Mouse (Mus musculus): ENCODE data around the gene Rsf1. TPM values are rescaled to one million over a fixed set of nuclear protein-coding genes. Genes with fewer than 3 reads are reported as not detected.

Gene Rsf1
- 7.4 and 9.0 TPM in 2 replicates for polyA plus RNA-seq (2015; fragmentation: Nextera tagmentation; extraction: Ambion mirVana)

DNA sequence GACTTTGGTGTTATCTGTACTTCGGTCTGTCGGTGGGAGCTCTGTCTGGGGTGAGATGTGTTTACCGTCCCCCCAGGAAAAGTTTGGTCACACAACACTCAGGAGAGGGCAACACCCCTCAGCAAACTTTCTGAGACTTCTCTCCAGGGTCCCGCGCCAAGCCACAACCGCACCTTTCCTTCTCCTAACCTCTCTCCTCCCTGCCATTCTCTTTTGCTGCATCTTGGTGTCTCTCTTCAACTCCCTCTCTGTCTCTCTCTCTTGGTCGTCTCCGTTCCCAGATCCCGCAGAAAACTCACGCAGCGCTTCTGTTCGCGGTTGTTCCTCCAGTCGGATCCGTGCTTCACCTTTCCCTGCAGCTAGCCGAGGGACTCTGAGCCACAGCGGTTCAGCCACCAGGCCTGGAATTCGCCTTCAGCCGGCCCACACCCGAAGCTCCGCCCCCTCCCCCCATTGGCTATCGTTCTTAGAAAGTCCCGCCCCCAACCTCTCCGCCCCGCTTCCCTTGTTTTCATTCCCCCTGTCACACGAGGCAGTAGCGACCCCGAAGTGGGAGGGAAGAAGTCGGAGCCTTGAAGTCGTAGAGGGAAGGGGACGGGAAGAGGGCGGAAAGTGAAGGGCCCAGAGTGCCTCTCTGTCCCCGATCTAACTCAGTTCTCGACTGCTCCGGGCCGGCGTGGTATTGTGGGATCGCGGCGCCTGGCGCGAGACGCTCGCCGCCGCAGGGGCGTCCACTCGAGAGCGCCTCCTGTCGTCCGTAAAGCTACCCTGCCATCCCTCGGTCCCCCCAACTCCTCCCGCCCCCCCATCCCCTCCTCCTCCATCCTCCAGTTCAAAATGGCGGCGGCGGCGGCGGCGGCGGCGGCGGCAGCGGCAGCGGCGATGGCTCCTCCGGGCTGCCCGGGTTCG, at the start of gene Rsf1, which contains the start of gene Aamdc:
Gene Rsf1, plus strand, starts transcription at position 823 of the 909 bp plus-strand sequence.
Gene Aamdc, minus strand, starts transcription at position 431 of the 909 bp plus-strand sequence.
- Histone ChIP-seq H3K9me3 (replicated peaks) (no peaks in the 10 kb centered on the region), H3K36me3 (no peaks in the 10 kb centered on the region; the same call in 1 of the 2 replicates), H3K27ac (peak within 1 kb of the TSS; percentile 94), H3K27me3 (no peaks in the 10 kb centered on the region), H3K4me3 (replicated peaks) (peak within 1 kb of the TSS; percentile 100), H3K4me2 (peak within 1 kb of the TSS; percentile 93), H3K4me1 (replicated peaks) (peaks cover 24% of the 10 kb centered on the region), H3K9ac (peak within 1 kb of the TSS; percentile 99)
- peak; percentile 89 for DNase-seq
- WGBS (ENCODE audit: insufficient replicate concordance) = under 1% methylated on average over 59 of the region's 68 CpGs
- peak; percentile 86 for ATAC-seq (ENCODE audit: low read depth)

DNA sequence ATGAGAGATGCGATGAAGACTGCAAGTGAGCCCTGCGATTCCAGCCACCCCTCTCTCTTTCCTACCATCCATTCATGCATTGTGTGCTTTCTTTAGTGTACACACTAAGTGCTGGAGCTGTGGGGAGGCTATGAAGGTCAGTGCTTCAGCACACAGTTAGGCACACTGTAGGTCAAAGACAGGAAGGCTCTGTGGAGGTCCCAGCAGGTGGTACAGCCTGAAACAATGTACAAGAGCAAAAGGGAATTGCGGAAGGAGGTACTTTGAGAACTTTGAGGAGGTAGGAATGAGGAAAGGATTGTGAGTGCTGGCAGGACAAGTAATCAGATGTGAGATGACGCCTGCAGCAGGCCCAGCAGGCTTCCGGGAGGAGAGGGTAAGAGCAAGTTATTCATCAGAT, 44.2 kb upstream of the Rsf1 start:
- no peak for DNase-seq
- no peak for ATAC-seq (ENCODE audit: low read depth)
- 87% methylated on average over 5 of the region's 5 CpGs for WGBS (ENCODE audit: insufficient replicate concordance)
- Histone ChIP-seq H3K4me3 (replicated peaks) (no peak overlapping the region), H3K36me3 (peaks cover 83% of the 10 kb centered on the region), H3K9me3 (replicated peaks) (no peaks in the 10 kb centered on the region), H3K4me1 (replicated peaks) (no peaks in the 10 kb centered on the region), H3K27me3 (no peaks in the 10 kb centered on the region), H3K27ac (no peak overlapping the region), H3K9ac (no peak overlapping the region), H3K4me2 (no peak overlapping the region)

DNA sequence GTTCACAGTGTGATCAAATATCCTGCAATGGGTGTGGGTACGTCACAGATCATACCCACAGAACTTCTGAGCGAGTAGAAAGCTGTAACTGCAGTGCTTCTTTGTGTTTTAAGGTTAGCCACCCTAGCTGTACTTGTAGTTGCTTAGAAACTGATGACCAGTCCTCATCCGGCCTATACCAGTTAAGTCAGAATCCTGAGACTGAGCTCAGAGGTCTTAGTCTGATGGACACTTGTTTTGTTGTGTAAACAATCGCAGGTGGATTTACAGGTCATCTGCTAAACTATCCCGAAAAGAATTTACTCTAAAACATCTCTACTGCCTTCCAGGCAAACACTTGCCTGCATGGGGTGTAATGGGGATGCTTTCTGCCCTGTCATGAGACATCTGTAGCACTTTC, 43.1 kb upstream of the Rsf1 start:
- H3K4me3 ChIP-seq (replicated peaks) = no peak overlapping the region
- H3K36me3 ChIP-seq = peaks cover 84% of the 10 kb centered on the region
- no peak overlapping the region for H3K9ac ChIP-seq
- no peaks in the 10 kb centered on the region for H3K27me3 ChIP-seq
- H3K4me1 ChIP-seq (replicated peaks) = no peaks in the 10 kb centered on the region
- WGBS (ENCODE audit: insufficient replicate concordance) = 81% methylated on average over 5 of the region's 5 CpGs
- DNase-seq (no peak), ATAC-seq (ENCODE audit: low read depth) (no peak)
- no peak overlapping the region for H3K4me2 ChIP-seq
- no peak overlapping the region for H3K27ac ChIP-seq
- H3K9me3 ChIP-seq (replicated peaks) = no peaks in the 10 kb centered on the region

DNA sequence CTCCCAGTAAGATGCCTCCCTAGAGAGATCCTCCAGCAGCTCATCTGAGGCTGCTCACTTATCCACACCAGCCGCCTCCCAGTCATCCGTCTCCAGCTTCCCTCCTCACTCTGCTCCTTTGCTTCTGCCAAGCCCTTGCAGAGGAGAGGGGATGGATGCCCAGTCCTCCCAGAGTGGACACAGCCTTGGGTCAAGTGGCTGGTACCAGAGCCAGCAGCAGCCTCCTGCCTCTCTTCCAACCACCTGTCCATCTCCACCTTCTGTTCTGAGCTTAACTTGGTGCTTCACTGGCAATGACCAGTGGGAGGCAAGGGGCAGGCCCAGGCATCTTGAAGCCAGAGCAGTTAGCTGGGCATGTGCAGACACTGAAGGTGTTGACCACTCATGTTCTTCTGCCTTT, 33.2 kb upstream of the Rsf1 start:
- no peak overlapping the region for H3K9ac ChIP-seq
- peaks cover 20% of the 10 kb centered on the region for H3K36me3 ChIP-seq
- no peaks in the 10 kb centered on the region for H3K27me3 ChIP-seq
- no peak for DNase-seq
- no peak overlapping the region for H3K4me3 ChIP-seq (replicated peaks)
- no peak for ATAC-seq (ENCODE audit: low read depth)
- no peaks in the 10 kb centered on the region for H3K4me1 ChIP-seq (replicated peaks)
- no peak overlapping the region for H3K27ac ChIP-seq
- H3K9me3 ChIP-seq (replicated peaks) = no peaks in the 10 kb centered on the region
- H3K4me2 ChIP-seq = no peak overlapping the region
- 79% methylated on average over 2 of the region's 2 CpGs for WGBS (ENCODE audit: insufficient replicate concordance)

DNA sequence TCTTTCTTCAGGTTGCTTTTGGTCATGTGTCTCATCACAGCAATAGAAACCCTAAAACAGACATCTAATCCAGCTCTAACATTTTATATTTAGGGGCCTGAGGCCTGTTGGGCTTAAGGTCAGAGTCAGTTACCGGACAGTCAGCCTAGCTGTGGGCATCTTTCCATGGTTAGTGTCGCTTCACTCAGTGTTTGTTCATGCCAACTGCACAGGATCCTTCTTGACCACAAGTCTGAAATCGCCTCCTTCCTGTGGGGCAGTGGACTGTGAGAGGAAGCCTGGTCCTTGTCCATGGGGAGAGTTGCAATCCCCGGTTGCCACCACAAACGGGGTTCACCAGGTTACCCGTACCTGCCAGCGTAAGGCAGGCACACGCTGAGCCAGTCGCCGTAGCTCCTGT, 30.4 kb upstream of the Rsf1 start:
- no peaks in the 10 kb centered on the region for H3K9me3 ChIP-seq (replicated peaks)
- no peak overlapping the region for H3K27ac ChIP-seq
- no peaks in the 10 kb centered on the region for H3K4me1 ChIP-seq (replicated peaks)
- WGBS (ENCODE audit: insufficient replicate concordance) = 82% methylated on average over 10 of the region's 10 CpGs
- H3K9ac ChIP-seq = no peak overlapping the region
- no peaks in the 10 kb centered on the region for H3K27me3 ChIP-seq
- H3K4me2 ChIP-seq = no peak overlapping the region
- DNase-seq (no peak), ATAC-seq (ENCODE audit: low read depth) (no peak)
- no peak overlapping the region for H3K4me3 ChIP-seq (replicated peaks)
- H3K36me3 ChIP-seq = no peaks in the 10 kb centered on the region

DNA sequence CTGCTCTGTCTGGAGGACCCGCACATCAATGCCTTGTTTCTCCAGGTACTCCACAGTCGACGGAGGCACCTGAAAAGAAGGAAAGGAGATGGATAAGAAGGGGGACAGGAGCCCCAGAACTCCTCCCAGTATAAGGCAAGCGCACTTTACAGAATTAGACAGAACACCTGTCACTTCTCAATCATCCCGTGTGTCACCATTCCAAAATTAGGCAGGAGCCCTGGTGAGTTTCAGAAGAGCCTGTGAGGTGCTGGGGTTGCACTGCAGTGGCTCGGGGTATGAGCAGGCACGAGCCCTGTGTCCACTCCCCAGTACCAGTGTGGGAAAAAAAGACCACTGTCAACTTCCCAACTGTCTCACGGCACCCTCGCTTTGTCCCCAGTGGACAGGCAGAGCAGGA, 29.0 kb upstream of the Rsf1 start:
- Histone ChIP-seq H3K4me1 (replicated peaks) (no peaks in the 10 kb centered on the region), H3K4me3 (replicated peaks) (no peak overlapping the region), H3K36me3 (no peaks in the 10 kb centered on the region), H3K4me2 (no peak overlapping the region), H3K27me3 (no peaks in the 10 kb centered on the region), H3K9me3 (replicated peaks) (no peaks in the 10 kb centered on the region), H3K27ac (no peak overlapping the region), H3K9ac (no peak overlapping the region)
- DNase-seq (no peak), ATAC-seq (ENCODE audit: low read depth) (no peak)
- 72% methylated on average over 9 of the region's 9 CpGs for WGBS (ENCODE audit: insufficient replicate concordance)

DNA sequence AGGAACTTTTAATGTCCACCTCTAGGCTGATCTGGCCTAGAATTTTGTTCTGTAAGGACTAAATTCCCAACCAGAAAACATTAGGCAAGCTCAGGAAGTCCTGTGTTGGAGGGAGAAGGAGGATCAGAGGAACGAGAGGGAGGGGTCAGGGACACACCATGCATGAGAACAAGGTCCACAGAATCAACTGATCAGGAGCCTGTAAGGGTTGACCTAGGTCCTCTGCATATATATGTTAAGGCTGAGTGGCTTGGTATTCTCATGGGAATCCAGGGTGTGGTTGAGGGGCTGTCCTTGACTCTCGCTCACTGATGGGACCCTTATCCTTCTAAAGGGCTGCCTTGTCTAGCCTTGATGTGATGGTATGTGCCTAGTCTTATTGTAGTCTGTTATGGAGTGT, 16.1 kb upstream of the Rsf1 start:
- H3K4me2 ChIP-seq = no peak overlapping the region
- ATAC-seq (ENCODE audit: low read depth) (no peak), DNase-seq (no peak)
- H3K4me1 ChIP-seq (replicated peaks) = no peaks in the 10 kb centered on the region
- H3K4me3 ChIP-seq (replicated peaks) = no peak overlapping the region
- H3K9me3 ChIP-seq (replicated peaks) = no peaks in the 10 kb centered on the region
- no peaks in the 10 kb centered on the region for H3K27me3 ChIP-seq
- H3K36me3 ChIP-seq = no peaks in the 10 kb centered on the region
- H3K27ac ChIP-seq = no peak overlapping the region
- H3K9ac ChIP-seq = no peak overlapping the region
- WGBS (ENCODE audit: insufficient replicate concordance) = 72% methylated on average over 2 of the region's 2 CpGs

DNA sequence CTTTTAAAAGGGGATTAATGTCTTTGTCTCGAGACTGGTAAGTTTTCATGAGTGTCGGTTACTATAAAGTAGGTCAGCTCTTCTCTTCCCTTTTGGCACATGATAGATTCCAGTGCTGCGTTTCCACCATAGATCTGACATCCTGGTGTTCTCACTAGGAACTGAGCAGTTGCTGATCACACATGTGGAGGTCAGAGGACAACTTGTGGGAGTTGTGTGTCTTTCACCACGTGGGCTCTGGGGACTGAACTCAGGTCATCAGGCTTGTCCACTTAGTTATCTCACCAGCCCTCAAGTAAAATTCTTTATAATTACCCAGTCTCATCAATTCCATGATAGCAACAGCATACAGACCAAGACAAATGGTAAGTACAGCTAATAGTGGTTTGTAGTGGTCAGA, 10.3 kb upstream of the Rsf1 start:
- 67% methylated on average over 4 of the region's 4 CpGs for WGBS (ENCODE audit: insufficient replicate concordance)
- Histone ChIP-seq H3K36me3 (no peaks in the 10 kb centered on the region), H3K4me1 (replicated peaks) (0 out of 2 replicates have a peak, but pooled peaks cover 3% of the 10 kb centered on the region), H3K4me2 (no peak overlapping the region), H3K9ac (no peak overlapping the region), H3K27me3 (no peaks in the 10 kb centered on the region), H3K4me3 (replicated peaks) (no peak overlapping the region), H3K9me3 (replicated peaks) (no peaks in the 10 kb centered on the region), H3K27ac (no peak overlapping the region)
- no peak for ATAC-seq (ENCODE audit: low read depth)
- no peak for DNase-seq

DNA sequence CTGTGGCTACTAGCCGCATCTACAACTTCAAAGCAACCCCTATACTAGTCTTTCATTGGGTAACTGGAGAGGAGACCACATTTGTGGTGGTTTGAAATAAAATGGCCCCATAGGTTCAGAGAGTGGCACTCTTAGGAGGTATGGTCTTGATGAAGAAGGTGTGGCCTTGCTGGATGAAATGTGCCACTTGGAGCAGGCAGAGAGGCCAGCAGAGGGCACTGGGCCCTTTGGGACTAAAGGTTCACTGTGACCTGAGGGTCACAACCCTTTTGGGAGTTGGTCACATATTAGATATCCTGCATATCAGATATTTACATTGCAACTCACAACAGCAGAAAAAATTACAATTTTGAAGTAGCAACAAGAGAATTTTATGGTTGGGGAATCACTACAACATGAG, 9.3 kb upstream of the Rsf1 start:
- no peak for DNase-seq

DNA sequence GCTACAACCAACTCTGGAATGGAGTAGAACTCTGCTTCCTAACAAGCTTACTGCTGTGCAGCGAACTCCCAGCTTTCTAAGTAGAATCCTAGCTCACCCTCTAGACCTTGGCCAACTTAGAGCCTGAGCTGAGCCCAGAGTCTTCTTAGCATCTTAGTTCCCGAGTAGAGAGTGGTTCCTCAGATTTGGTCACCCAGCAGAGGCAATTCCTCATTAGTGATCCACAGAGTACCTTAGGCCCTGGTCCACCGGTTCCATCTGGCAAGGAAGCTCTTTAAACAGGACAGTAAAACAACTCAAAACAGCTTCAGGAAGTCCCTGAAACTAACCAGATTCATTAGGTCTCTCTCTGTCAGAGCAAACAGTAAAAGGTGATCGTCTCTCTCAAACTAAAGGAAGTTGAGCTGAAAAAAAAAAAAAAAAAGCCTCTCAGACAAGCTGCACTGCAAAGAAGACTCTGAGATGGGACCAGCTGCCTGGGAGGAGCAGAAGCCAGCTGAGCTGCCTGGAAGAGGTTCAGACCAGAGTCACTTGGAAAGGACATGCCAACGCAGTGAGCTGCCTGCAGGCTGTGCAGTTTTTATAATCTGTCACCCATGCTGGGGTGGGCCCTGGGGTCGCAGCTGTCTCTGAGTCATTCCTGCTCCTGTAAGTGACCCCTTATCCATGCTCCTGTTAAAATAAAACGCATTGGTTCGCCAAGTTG, 1.2 kb upstream of the Rsf1 start:
- H3K9ac ChIP-seq = peak overlapping the region; percentile 99
- WGBS (ENCODE audit: insufficient replicate concordance) = 31% methylated on average over 8 of the region's 8 CpGs
- ATAC-seq (ENCODE audit: low read depth) = no peak
- peak; percentile 23 for DNase-seq
- peaks cover 20% of the 10 kb centered on the region for H3K4me1 ChIP-seq (replicated peaks)
- no peaks in the 10 kb centered on the region; the same call in 1 of the 2 replicates for H3K36me3 ChIP-seq
- H3K27ac ChIP-seq = peak overlapping the region; percentile 94
- H3K9me3 ChIP-seq (replicated peaks) = no peaks in the 10 kb centered on the region
- H3K27me3 ChIP-seq = no peaks in the 10 kb centered on the region
- H3K4me3 ChIP-seq (replicated peaks) = peak overlapping the region; percentile 100
- H3K4me2 ChIP-seq = peak overlapping the region; percentile 93

More for the DNA sequence above, 9.3 kb upstream of the Rsf1 start:
- no peaks in the 10 kb centered on the region for H3K9me3 ChIP-seq (replicated peaks)
- H3K4me2 ChIP-seq = no peak overlapping the region
- no peak overlapping the region for H3K9ac ChIP-seq
- 72% methylated on average over 1 of the region's 1 CpGs for WGBS (ENCODE audit: insufficient replicate concordance)
- no peak overlapping the region for H3K27ac ChIP-seq
- no peak for ATAC-seq (ENCODE audit: low read depth)
- H3K36me3 ChIP-seq = no peaks in the 10 kb centered on the region; the same call in 1 of the 2 replicates
- 0 out of 2 replicates have a peak, but pooled peaks cover 3% of the 10 kb centered on the region for H3K4me1 ChIP-seq (replicated peaks)
- no peaks in the 10 kb centered on the region for H3K27me3 ChIP-seq
- no peak overlapping the region for H3K4me3 ChIP-seq (replicated peaks)
